Mouse (Mus musculus): Measurements from ENCODE around the gene Pnma5. TPM values are rescaled to one million over a fixed set of nuclear protein-coding genes. Genes with fewer than 3 reads are reported as not detected.

The Pnma5 gene
- total RNA-seq, 2 experiments from 2014 or later, result 0.28 to 0.50 TPM

DNA sequence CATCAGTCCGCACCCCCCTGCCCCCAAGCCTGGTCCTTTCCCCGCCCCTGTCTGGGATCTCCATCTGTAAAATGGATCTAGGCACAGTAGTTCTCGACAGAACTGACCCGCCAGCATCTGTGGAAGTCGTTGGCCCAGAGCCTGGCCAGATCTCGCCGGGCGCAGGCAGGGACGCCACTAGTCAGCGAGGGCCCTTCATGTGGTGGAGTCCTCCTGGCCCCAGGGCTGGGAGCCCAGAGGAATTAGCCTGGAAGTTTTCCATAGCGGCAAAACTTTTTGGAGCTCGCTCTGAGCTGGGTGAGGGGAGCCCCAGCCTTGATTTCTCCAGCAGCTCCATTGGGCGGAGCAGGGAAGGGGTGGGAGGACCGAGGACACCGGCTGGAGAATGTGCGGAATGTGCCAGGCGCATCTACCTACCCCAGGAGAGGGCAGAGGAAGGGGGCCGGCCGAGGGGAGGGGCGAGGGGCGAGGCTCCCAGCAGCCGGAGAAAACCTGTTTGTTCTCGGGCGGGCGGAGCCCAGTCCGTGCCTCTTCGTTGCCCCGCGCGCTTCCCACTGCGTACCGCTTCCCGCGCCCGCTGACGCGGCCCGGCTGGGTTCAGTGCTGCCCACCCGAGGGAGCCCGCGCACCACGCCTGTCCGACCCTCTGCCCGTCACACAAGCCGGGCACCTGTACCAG, 49.9 kb downstream of the Pnma5 start, which contains the start of gene Zfp185:
TSS of gene Zfp185 (plus strand) at position 499 of the 679 bp plus-strand sequence.
- intact Hi-C loops (cut with DNase I), result no loop called here
- peak; percentile 29 for DNase-seq

DNA sequence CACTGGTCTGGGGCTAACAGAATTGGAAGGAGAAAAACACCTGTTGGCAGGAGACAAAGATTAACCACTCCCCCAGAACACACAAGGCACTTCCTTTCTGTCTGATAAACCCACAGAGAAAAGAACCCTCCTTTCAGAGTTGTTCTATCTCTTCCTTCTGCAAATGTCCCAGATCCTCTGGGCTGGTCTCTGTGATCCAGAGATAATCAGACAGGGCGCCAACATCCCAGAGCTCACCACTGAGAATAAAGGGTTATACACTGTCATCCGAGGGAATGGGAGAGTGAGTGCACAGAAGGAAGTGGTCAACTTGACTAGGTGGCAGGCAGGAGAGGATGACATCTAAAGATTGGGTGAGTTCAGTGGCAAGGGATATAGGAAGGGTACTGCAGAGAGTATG, 51.3 kb downstream of the Pnma5 start:
- intact Hi-C loops (cut with DNase I), result no loop called here
- no peak for DNase-seq

Small RNAs within 50 kb of the gene (microRNA-seq; reads per million reads assigned to microRNA genes)
- not detected for gene Mir2137

Other genes starting within 250 kb of the Pnma5 start
- gene Gabrq, start 211.9 kb downstream of the Pnma5 start, total RNA-seq (2021), result 1 to 10 TPM; 2.6 to 3.6 TPM
- gene Cetn2, start 118.7 kb downstream of the Pnma5 start, total RNA-seq (2021), result 10 to 100 TPM; 46.3 to 49.9 TPM
- gene Nsdhl, start 118.5 kb downstream of the Pnma5 start, total RNA-seq (2021), result 10 to 100 TPM; 62.5 to 65.4 TPM
- 1 to 10 TPM; 1.0 to 1.1 TPM for gene Zfp185, start 49.8 kb downstream of the Pnma5 start, total RNA-seq (2021)
- 10 to 100 TPM; 15.7 to 19.2 TPM for gene Pnma3, start 27.7 kb upstream of the Pnma5 start, total RNA-seq (2021)
- gene Xlr4a, start 45.4 kb upstream of the Pnma5 start, total RNA-seq (2021), result under 1 TPM; 0.54 to 0.56 TPM
- 1 to 10 TPM in 1 of 2 experiments, under 1 TPM in 1; 0.64 to 3.7 TPM for gene Xlr3a, start 60.0 kb upstream of the Pnma5 start, total RNA-seq (2021)
- gene Gm14685, start 79.9 kb upstream of the Pnma5 start, total RNA-seq (2021), result 1 to 10 TPM in 1 of 2 experiments, under 1 TPM in 1; 0.92 to 2.2 TPM
- gene Xlr5b, start 111.7 kb upstream of the Pnma5 start, total RNA-seq (2021), result under 1 TPM in 1 of 2 experiments, not detected in 1; 0.20 TPM
- gene DXBay18, start 112.3 kb upstream of the Pnma5 start, total RNA-seq (2021), result under 1 TPM in 1 of 2 experiments, not detected in 1; 0.46 TPM
- not detected for gene Spin2d, start 139.9 kb upstream of the Pnma5 start, total RNA-seq (2021)
- 10 to 100 TPM in 1 of 2 experiments, 1 to 10 TPM in 1; 3.6 to 13.1 TPM for gene Xlr3b, start 155.1 kb upstream of the Pnma5 start, total RNA-seq (2021)
- gene Xlr4b, start 177.2 kb upstream of the Pnma5 start, total RNA-seq (2021), result 1 to 10 TPM in 1 of 2 experiments, under 1 TPM in 1; 0.60 to 1.4 TPM
- 10 to 100 TPM; 16.2 to 17.1 TPM for gene F8a, start 191.2 kb upstream of the Pnma5 start, total RNA-seq (2021)
- not detected for gene Xlr4c, start 206.0 kb upstream of the Pnma5 start, total RNA-seq (2021)
- not detected for gene Xlr3c, start 228.3 kb upstream of the Pnma5 start, total RNA-seq (2021)

All from left cerebral cortex, postnatal 4 days (tissue).